Mouse (Mus musculus) stomach, postnatal 0 days (tissue): ENCODE measurements around the gene 1810055G02Rik. TPM values are rescaled to one million over a fixed set of nuclear protein-coding genes. Genes with fewer than 3 reads are reported as not detected.
A peak's percentile ranks its signal among the peaks of the same experiment; 100 is the strongest.

Experiments used
- ATAC-seq: fragments of 200-750 bp; cut with Nextera tagmentation; 2 replicates; pipeline ENCODE4 v1.8.0; 2017; ENCODE audit not compliant: low FRiP score, low TSS enrichment
- DNase-seq: peaks from one replicate; pipeline ENCODE4 v3.0.0-alpha.2; 2016; ENCODE audit warnings: low spot score
- H3K27ac ChIP-seq: fragments of 300-500 bp; sonication (generic); replicated peaks from 2 replicates; pipeline ENCODE4 v1.5.1; 2014; ENCODE audit warnings: mild to moderate bottlenecking, control low read depth
- H3K27me3 ChIP-seq: fragments of 300-500 bp; sonication (generic); 2 replicates; pipeline ENCODE4 v1.6.1; 2014; ENCODE audit warnings: low read length; ENCODE audit not compliant: control insufficient read depth, insufficient read depth
- H3K36me3 ChIP-seq: fragments of 300-500 bp; sonication (generic); 2 replicates; pipeline ENCODE4 v1.6.1; 2014; ENCODE audit warnings: low read length, mixed read lengths; ENCODE audit not compliant: control insufficient read depth, insufficient read depth
- H3K4me1 ChIP-seq: fragments of 300-500 bp; sonication (generic); replicated peaks from 2 replicates; pipeline ENCODE4 v1.6.1; 2014; ENCODE audit warnings: antibody characterized with exemption; ENCODE audit not compliant: control insufficient read depth, insufficient read depth
- H3K4me2 ChIP-seq: fragments of 300-500 bp; sonication (generic); replicated peaks from 2 replicates; pipeline ENCODE4 v1.6.1; 2014; ENCODE audit warnings: low read depth, mild to moderate bottlenecking, control low read depth, moderate library complexity
- H3K4me3 ChIP-seq: fragments of 300-500 bp; sonication (generic); 2 replicates; pipeline ENCODE4 v1.5.1; 2014; ENCODE audit warnings: low read depth, low read length, control low read depth
- H3K9ac ChIP-seq: fragments of 300-500 bp; sonication (generic); 2 replicates; pipeline ENCODE4 v1.6.1; 2014; ENCODE audit warnings: mild to moderate bottlenecking, low read length, control low read depth, mixed read lengths
- H3K9me3 ChIP-seq: fragments of 300-500 bp; sonication (generic); 2 replicates; pipeline ENCODE4 v1.6.1; 2016; ENCODE audit warnings: low read length; ENCODE audit not compliant: control insufficient read depth
- CTCF ChIP-seq: IDR thresholded peaks from 2 replicates; pipeline ENCODE4 v1.5.1; 2016; ENCODE audit warnings: antibody characterized with exemption, low read depth, mild to moderate bottlenecking, moderate library complexity
- EP300 ChIP-seq: optimal IDR thresholded peaks from 2 replicates; pipeline ENCODE3; 2016; ENCODE audit warnings: antibody characterized with exemption
- WGBS: fragments of 180-500 bp; shearing (Covaris S2); extraction: QIAGEN DNeasy Blood & Tissue Kit; methylation state at CpG from one replicate; pipeline ENCODE4 v1.1.7; 2014; 5-methylcytosine and 5-hydroxymethylcytosine counted together
- polyA plus RNA-seq: library from polyadenylated mRNA; unstranded; fragments of >200 nt; fragmentation: Nextera tagmentation; extraction: Ambion mirVana; gene quantifications from 2 replicates; pipeline ENCODE4 v1.2.1, GENCODE M21; 2015

Gene 1810055G02Rik
- polyA plus RNA-seq, 1 experiment from 2014 or later = 18.8 TPM

DNA sequence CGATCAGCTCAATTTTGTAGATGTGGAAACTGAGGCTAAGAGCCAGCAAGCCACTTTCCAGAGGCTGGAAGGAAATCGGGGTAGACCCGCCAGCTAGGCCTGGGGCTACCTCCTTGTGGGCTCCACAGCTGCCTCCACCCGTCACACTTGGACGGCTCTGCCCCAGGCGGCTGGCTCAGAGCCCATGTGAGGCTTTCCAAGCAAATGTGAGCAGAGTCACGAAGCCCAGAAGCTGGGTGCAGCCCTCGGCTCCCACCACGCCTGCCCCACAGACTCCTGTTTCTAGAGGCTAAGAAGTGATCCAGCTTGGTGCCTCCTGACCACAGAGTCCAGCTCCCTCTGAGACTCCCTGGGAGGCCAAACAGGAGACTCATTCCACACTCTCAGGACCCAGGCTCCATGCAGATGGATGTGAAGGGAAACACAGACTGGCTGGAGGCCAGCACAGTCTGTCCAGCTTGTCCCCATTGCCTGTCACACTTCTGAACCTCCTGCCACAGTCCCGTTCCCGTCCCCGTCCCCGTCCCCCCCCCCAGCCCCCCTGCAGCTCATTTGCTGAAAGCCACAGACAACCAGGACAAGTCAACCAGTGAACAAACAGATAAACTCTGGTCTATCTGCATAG lies 26.7 kb upstream of the 1810055G02Rik start:
- H3K9me3 ChIP-seq = no peaks in the 10 kb centered on the region
- H3K4me3 ChIP-seq = no peak overlapping the region
- H3K27ac ChIP-seq = peak overlapping the region; percentile 53
- ATAC-seq (peak; percentile 45; the same call in 1 of the 2 replicates), DNase-seq (peak; percentile 75)
- H3K36me3 ChIP-seq = no peaks in the 10 kb centered on the region
- H3K27me3 ChIP-seq = no peaks in the 10 kb centered on the region
- H3K9ac ChIP-seq = 0 out of 2 replicates have a peak overlapping the region, but pooled peaks have one; percentile 19
- peak overlapping the region; percentile 23 for H3K4me2 ChIP-seq
- TF ChIP-seq EP300 (no peak), CTCF (no peak)
- peaks cover 8% of the 10 kb centered on the region for H3K4me1 ChIP-seq
- 7% methylated on average over 13 of the region's 13 CpGs for WGBS

DNA sequence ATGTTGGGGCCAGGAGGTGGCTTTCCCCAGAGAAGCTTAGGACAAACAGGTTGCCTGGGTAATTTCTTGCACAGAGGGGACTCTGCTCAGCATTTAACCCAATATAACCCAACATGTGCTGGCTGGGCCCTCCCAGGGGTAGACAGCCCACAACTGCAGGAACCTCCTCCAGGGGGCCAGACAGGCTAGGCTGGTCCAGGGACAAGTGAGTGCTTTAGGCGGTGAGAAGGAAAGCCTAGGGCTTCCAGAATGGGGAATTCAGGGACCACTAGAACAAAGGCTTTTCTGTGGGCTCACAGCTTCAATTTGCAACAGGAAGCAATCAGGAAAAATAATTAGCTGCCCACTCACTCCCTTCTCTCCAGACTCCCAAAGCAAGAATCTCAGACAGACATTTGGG lies 23.7 kb upstream of the 1810055G02Rik start:
- Histone ChIP-seq H3K4me3 (no peak overlapping the region; the same call in 1 of the 2 replicates), H3K36me3 (no peaks in the 10 kb centered on the region), H3K27me3 (no peaks in the 10 kb centered on the region), H3K27ac (peak overlapping the region; percentile 61), H3K4me2 (peak overlapping the region; percentile 97), H3K4me1 (peaks cover 8% of the 10 kb centered on the region), H3K9ac (peak overlapping the region; percentile 38; the same call in 1 of the 2 replicates), H3K9me3 (no peaks in the 10 kb centered on the region)
- no peak for ATAC-seq
- peak; percentile 22 for DNase-seq
- WGBS = 17% methylated on average over 1 of the region's 1 CpGs
- TF ChIP-seq CTCF (no peak), EP300 (no peak)

DNA sequence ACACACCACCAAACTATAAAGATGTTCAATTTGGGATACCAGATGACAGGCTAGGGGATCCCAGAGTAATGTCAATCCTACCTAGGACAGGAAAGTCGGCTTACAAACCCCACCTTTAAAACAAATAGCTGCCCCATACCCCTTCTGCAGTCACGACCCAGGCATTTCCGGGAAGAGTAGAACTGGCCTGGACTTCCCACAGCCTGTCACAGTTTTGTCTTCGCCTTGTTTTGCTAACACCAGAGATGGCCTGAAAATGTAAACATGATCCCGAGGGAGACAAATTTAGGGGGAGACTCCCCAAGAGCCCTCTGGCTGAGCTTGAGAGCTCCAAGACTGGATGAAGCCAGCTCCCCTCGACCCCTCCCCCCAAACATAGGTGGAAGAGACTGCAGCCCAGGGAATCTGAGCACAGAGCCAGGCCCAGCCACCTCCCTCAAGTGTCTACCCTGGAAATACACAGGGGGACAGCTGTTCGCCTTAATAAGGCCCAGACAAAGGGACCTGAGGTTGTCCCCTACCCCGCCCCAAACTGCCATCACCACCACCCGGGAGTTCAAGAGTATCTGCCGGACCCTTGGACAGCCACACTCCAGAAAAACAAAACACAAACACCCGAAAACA lies 23.0 kb upstream of the 1810055G02Rik start:
- no peaks in the 10 kb centered on the region for H3K27me3 ChIP-seq
- H3K9ac ChIP-seq = peak overlapping the region; percentile 94
- no peaks in the 10 kb centered on the region for H3K9me3 ChIP-seq
- peak overlapping the region; percentile 94 for H3K27ac ChIP-seq
- peak; percentile 24 for DNase-seq
- peaks cover 8% of the 10 kb centered on the region for H3K4me1 ChIP-seq
- H3K4me2 ChIP-seq = peak overlapping the region; percentile 97
- ATAC-seq = no peak
- no peak for TF ChIP-seq EP300
- no peaks in the 10 kb centered on the region for H3K36me3 ChIP-seq
- WGBS = 13% methylated on average over 11 of the region's 11 CpGs
- H3K4me3 ChIP-seq = peak overlapping the region; percentile 95

DNA sequence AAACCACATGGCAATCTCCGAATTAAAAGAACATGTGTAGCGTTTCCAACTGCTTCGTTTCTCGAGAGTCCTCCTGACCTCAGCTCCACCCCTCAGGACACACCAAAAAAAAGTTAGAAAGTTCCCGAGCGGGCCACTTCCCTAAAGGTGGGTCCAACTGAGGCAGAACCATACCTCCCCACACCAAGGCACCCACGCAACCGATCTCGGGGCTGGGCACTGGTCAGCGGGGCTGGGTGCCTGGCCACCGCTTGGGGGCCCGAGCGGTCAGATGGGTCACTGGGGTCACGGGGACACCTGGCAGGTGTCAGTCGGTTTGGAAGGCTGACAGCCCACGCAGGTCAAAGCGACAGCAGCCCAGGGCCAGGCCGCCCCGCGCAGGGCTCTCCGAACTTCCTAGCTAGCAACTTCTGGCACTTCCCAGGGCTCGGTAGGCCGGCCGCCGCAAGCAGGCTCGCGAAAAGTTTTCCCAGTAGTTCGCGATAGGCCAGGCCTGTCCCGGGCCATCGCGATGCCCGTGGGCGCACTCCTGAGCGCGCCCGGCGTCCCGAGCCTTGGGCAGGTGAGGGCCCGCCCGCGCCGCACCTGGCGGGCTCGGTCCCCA lies 22.4 kb upstream of the 1810055G02Rik start:
- ATAC-seq = peak; percentile 69
- Histone ChIP-seq H3K36me3 (no peaks in the 10 kb centered on the region), H3K4me1 (peaks cover 8% of the 10 kb centered on the region; the same call in 1 of the 2 replicates), H3K27me3 (no peaks in the 10 kb centered on the region), H3K27ac (peak overlapping the region; percentile 94), H3K9me3 (no peaks in the 10 kb centered on the region), H3K4me3 (peak overlapping the region; percentile 95), H3K9ac (peak overlapping the region; percentile 94), H3K4me2 (peak overlapping the region; percentile 97)
- peak; percentile 67 for DNase-seq
- TF ChIP-seq EP300 (no peak), CTCF (peak; percentile 15; the same call in 1 of the 2 replicates)
- WGBS = 2% methylated on average over 33 of the region's 45 CpGs

DNA sequence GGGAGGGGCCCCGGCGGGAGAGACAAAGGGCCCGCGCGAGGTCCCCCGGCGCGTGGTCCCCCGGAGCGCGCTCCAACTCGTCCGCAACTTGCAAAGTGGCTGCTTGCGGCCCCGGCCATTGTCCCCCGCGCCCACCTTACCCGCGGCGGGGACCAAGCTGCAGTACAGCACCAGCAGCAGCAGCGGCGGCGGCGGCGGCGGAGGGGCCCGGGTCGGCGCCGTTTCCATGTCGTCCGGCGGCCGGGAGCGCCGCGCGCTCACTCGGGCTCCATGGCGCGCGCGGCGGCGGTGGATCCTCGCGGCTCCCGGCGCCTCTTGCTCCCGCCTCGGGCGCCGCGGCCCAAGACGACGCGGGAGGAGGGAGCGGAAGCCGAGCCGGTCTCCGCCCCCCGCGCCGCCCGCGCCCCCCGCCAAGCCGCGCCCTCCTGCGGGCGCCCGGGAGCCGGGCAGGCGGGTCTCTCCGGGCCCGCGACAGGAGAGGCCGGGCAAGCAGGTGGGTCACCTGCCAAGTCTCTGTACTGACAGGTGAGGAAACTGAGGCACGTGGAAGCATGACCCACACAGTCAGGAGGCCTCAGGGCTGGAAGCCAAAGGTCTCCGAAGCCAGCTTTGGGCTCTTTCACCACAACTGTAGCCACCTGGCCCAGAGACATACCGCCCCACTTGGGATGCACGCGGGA lies 21.7 kb upstream of the 1810055G02Rik start, which contains the start of gene Lrp5:
Gene Lrp5 (minus strand): TSS at position 350 of the 680 bp plus-strand sequence.
- TF ChIP-seq CTCF = 0 out of 2 replicates have a peak, but pooled peaks have one; percentile 4
- TF ChIP-seq EP300 = no peak
- H3K4me3 ChIP-seq = peak within 1 kb of the TSS; percentile 95
- H3K27me3 ChIP-seq = no peaks in the 10 kb centered on the region
- H3K4me1 ChIP-seq = peaks cover 8% of the 10 kb centered on the region; the same call in 1 of the 2 replicates
- DNase-seq (peak; percentile 66), ATAC-seq (peak; percentile 52)
- peak within 1 kb of the TSS; percentile 94 for H3K9ac ChIP-seq
- H3K36me3 ChIP-seq = no peaks in the 10 kb centered on the region
- peak within 1 kb of the TSS; percentile 97 for H3K4me2 ChIP-seq
- peak within 1 kb of the TSS; percentile 94 for H3K27ac ChIP-seq
- WGBS = under 1% methylated on average over 52 of the region's 83 CpGs
- H3K9me3 ChIP-seq = no peaks in the 10 kb centered on the region
